Mouse (Mus musculus) kidney, postnatal 0 days (tissue): Measurements from ENCODE around the gene Adamts20. TPM values are rescaled to one million over a fixed set of nuclear protein-coding genes. Genes with fewer than 3 reads are reported as not detected.

Experiments used
- ATAC-seq: fragments of 200-750 bp; cut with Nextera tagmentation; replicated peaks from 2 replicates; pipeline ENCODE4 v1.8.0; 2017; ENCODE audit warnings: low read depth, moderate number of reproducible peaks, moderate TSS enrichment, moderate library complexity; ENCODE audit not compliant: low FRiP score
- DNase-seq: peaks from one replicate; pipeline ENCODE4 v3.0.0-alpha.2; 2016; ENCODE audit warnings: low spot score
- H3K27ac ChIP-seq: fragments of 300-500 bp; sonication (generic); 2 replicates; pipeline ENCODE4 v1.5.1; 2014; ENCODE audit warnings: mild to moderate bottlenecking
- H3K27me3 ChIP-seq: fragments of 300-500 bp; sonication (generic); 2 replicates; pipeline ENCODE4 v1.6.1; 2014; ENCODE audit warnings: low read length, mixed read lengths; ENCODE audit not compliant: insufficient read depth
- H3K36me3 ChIP-seq: fragments of 300-500 bp; sonication (generic); 2 replicates; pipeline ENCODE4 v1.6.1; 2014; ENCODE audit warnings: low read length, mixed read lengths; ENCODE audit not compliant: insufficient read depth
- H3K4me1 ChIP-seq: fragments of 300-500 bp; sonication (generic); replicated peaks from 2 replicates; pipeline ENCODE4 v1.6.1; 2014; ENCODE audit warnings: antibody characterized with exemption, low read length, mixed read lengths; ENCODE audit not compliant: insufficient read depth
- H3K4me2 ChIP-seq: fragments of 300-500 bp; sonication (generic); 2 replicates; pipeline ENCODE4 v1.6.1; 2014; ENCODE audit warnings: mild to moderate bottlenecking, low read length, moderate library complexity, mixed read lengths
- H3K4me3 ChIP-seq: fragments of 300-500 bp; sonication (generic); replicated peaks from 2 replicates; pipeline ENCODE4 v1.5.1; 2014; ENCODE audit warnings: low read depth, low read length
- H3K9ac ChIP-seq: fragments of 300-500 bp; sonication (generic); 2 replicates; pipeline ENCODE4 v1.6.1; 2014; ENCODE audit warnings: low read depth, low read length
- H3K9me3 ChIP-seq: fragments of 300-500 bp; sonication (generic); replicated peaks from 2 replicates; pipeline ENCODE4 v1.6.1; 2016; ENCODE audit warnings: low read length, inconsistent platforms, mixed read lengths
- CTCF ChIP-seq: IDR thresholded peaks from 2 replicates; pipeline ENCODE4 v1.5.1; 2016; ENCODE audit warnings: antibody characterized with exemption, low read depth, mild to moderate bottlenecking, moderate library complexity
- WGBS: fragments of 180-500 bp; shearing (Covaris S2); extraction: QIAGEN DNeasy Blood & Tissue Kit; methylation state at CpG from one replicate; pipeline ENCODE4 v1.1.7; 2014; 5-methylcytosine and 5-hydroxymethylcytosine counted together
- polyA plus RNA-seq: library from polyadenylated mRNA; unstranded; fragments of >200 nt; fragmentation: Nextera tagmentation; extraction: Ambion mirVana; gene quantifications from 2 replicates; pipeline ENCODE4 v1.2.1, GENCODE M21; 2015

Gene Adamts20
- polyA plus RNA-seq, 1 experiment from 2014 or later = 1.5 TPM

DNA sequence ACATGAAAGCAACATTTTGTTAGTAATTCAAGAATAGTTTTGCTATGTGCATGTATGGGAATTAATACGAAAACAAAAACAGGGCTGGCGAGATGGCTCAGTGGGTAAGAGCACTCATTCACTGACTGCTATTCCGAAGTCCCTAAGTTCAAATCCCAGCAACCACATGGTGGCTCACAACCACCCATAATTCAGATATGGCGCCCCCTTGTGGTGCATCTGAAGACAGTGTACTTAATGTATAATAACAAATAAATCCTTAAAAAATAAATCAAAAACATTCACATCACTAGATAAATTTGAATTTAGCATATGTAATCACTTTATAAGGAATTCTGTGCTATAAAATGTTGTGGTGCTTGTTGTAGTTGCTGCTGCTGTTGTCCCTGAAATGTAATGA lies 225.6 kb downstream of the Adamts20 start:
- peak; percentile 60 for TF ChIP-seq CTCF
- 0 out of 2 replicates have a peak overlapping the region, but pooled peaks have one; percentile 60 for H3K27ac ChIP-seq

DNA sequence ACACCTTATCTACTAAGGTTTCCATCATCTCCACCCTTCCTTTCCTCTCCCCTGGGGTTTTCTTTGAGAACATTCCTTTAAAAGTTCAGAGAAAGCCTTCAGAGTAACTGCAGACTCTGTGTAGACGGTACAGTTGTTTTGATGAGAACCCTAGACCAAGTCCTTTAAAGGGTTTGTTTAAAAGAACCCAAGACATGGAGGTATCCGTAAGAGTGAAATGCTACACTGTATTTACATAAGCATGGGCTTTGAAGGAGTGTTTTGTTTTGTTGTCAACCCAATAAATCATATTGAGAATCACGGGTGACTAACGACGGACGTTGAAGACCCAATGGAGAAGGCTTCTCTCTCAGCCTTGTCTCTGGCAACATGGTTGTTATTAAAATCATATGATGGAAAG lies 226.1 kb downstream of the Adamts20 start:
- Histone ChIP-seq H3K27me3 (no peaks in the 10 kb centered on the region), H3K4me2 (no peak overlapping the region), H3K27ac (peak overlapping the region; percentile 60; the same call in 1 of the 2 replicates), H3K4me3 (no peak overlapping the region), H3K4me1 (no peaks in the 10 kb centered on the region), H3K9ac (no peak overlapping the region), H3K9me3 (no peaks in the 10 kb centered on the region), H3K36me3 (no peaks in the 10 kb centered on the region)
- DNase-seq (peak; percentile 81), ATAC-seq (0 out of 2 replicates have a peak, but pooled peaks have one; percentile 33)
- TF ChIP-seq CTCF = no peak
- 23% methylated on average over 6 of the region's 6 CpGs for WGBS

More for the DNA sequence above, 225.6 kb downstream of the Adamts20 start:
- Histone ChIP-seq H3K4me1 (no peaks in the 10 kb centered on the region), H3K4me3 (no peak overlapping the region), H3K4me2 (no peak overlapping the region), H3K9me3 (no peaks in the 10 kb centered on the region), H3K27me3 (no peaks in the 10 kb centered on the region), H3K9ac (no peak overlapping the region), H3K36me3 (no peaks in the 10 kb centered on the region)
- WGBS = 77% methylated on average over 4 of the region's 4 CpGs
- DNase-seq (no peak), ATAC-seq (no peak)

DNA sequence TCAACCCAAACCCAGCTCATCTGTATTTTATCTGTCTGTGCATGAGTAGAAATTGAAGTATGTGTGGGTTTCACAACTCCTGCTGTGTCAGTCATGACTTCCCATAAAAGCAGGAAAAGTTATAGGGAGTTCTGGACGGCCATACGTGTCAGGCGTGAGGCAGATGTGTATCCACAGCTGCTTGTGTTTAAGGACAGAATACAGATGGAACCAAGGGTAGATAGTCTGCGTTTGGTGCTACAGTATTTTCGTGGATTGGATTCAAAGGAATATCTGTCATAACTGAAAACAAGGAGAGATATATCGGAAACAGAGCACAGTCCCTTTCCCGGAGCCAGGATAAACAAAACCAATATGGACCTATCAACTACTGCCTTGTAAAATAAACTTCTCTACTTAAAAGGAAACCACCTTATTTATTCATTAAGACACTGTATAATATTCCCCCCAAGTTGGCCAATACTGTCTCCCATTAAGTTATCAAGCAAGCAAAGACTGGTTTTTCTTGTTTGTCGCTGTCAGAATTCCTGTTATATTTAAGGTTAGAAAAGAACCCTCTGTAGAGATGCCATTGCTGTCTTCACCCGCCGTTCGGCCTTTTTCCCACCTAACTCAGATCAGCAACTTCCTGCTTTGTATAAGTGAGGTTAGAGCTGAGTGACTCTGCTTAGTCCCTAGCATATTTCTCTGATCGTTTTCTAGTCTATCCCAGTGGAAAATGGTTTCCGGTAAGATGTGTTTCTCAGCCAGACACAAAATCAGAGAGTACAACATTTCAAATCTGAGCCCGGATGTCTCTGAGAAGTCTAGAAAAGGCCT lies 227.0 kb downstream of the Adamts20 start:
- Histone ChIP-seq H3K4me2 (no peak overlapping the region), H3K36me3 (no peaks in the 10 kb centered on the region), H3K9me3 (no peaks in the 10 kb centered on the region), H3K27me3 (no peaks in the 10 kb centered on the region), H3K27ac (peak overlapping the region; percentile 60; the same call in 1 of the 2 replicates), H3K4me3 (no peak overlapping the region), H3K9ac (no peak overlapping the region), H3K4me1 (no peaks in the 10 kb centered on the region)
- TF ChIP-seq CTCF = no peak
- 56% methylated on average over 14 of the region's 14 CpGs for WGBS
- ATAC-seq (no peak), DNase-seq (peak; percentile 79)

DNA sequence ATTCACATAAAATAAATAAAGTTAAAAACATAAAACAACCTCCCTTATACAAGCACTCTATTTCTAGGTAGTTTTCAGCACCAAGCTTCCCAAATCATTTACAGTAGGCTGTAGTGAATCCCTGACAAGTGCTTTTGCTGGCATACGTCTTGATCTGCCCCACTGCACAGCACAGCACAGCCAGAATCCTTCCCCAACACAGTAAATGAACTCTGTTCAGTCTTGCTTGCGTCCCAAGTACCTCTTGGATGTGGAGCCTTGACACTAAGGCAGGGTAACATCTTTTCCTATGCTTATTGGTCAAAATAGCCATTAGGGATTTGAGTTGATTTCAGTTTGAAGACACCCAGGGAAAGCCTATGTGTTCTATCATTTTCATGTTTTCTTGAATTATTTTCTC lies 228.5 kb downstream of the Adamts20 start:
- DNase-seq = no peak
- no peak overlapping the region for H3K9ac ChIP-seq

DNA sequence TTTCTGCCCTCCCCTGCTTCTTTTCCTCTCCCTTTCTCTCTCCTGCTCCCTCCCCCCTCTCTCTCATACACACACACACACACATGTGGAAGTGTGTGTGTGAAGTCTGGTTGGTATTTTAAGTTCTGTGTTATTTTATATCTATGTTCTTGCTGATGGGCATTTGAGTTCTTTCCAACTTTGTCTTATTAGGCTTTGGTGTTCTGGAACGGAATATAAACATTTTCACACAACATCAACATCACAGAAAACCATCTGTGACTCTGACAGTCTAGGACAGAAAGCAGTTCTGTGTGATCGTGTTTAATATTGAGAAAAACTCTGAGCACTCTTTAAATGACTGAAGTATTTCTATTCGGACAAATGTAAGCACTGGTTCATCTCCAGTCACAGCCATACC lies 229.1 kb downstream of the Adamts20 start:
- Histone ChIP-seq H3K4me1 (no peaks in the 10 kb centered on the region; the same call in 1 of the 2 replicates), H3K27me3 (no peaks in the 10 kb centered on the region), H3K27ac (no peak overlapping the region), H3K4me2 (no peak overlapping the region), H3K9me3 (no peaks in the 10 kb centered on the region), H3K9ac (no peak overlapping the region), H3K36me3 (no peaks in the 10 kb centered on the region), H3K4me3 (no peak overlapping the region)
- no peak for DNase-seq
- TF ChIP-seq CTCF = no peak
- WGBS = 84% methylated on average over 3 of the region's 3 CpGs
- ATAC-seq = no peak

More for the DNA sequence above, 228.5 kb downstream of the Adamts20 start:
- TF ChIP-seq CTCF = no peak
- no peak overlapping the region for H3K4me2 ChIP-seq
- H3K36me3 ChIP-seq = no peaks in the 10 kb centered on the region
- H3K9me3 ChIP-seq = no peaks in the 10 kb centered on the region
- H3K27me3 ChIP-seq = no peaks in the 10 kb centered on the region
- H3K4me3 ChIP-seq = no peak overlapping the region
- WGBS = 58% methylated on average over 2 of the region's 2 CpGs
- no peaks in the 10 kb centered on the region for H3K4me1 ChIP-seq
- H3K27ac ChIP-seq = no peak overlapping the region
- no peak for ATAC-seq

DNA sequence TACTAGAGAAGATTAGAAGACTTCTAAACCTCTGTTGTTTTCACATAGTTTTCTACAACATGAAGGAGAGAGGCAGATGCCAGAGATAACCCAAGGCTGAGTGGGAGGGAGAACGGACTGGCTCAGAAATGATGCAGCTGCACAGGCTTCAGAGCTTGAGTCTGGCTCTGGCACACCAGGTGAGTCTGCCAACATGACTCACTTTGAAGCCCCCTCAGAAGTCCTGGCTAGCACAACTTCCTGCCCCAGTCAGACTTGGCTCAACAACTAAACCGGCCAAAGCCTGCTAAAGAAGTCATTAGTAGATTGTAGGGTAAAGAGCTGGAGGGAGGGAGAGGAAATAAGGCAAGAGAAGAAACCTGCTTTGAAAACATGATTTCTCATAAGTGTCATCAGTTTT lies 230.0 kb downstream of the Adamts20 start:
- Histone ChIP-seq H3K9ac (no peak overlapping the region), H3K36me3 (no peaks in the 10 kb centered on the region), H3K27ac (no peak overlapping the region), H3K4me3 (no peak overlapping the region), H3K4me1 (no peaks in the 10 kb centered on the region; the same call in 1 of the 2 replicates), H3K9me3 (no peaks in the 10 kb centered on the region), H3K27me3 (no peaks in the 10 kb centered on the region), H3K4me2 (no peak overlapping the region)
- no peak for TF ChIP-seq CTCF
- DNase-seq (no peak), ATAC-seq (no peak)
- WGBS = 50% methylated on average over 2 of the region's 2 CpGs
